Mouse (Mus musculus) MEL (cell line): ENCODE measurements around the gene a. TPM values are rescaled to one million over a fixed set of nuclear protein-coding genes. Genes with fewer than 3 reads are reported as not detected.
A peak's percentile ranks its signal among the peaks of the same experiment; 100 is the strongest.

Experiments used
- DNase-seq: peaks from one replicate; pipeline ENCODE4 v3.0.0; 2011; ENCODE audit warnings: low read depth, low spot score
- H3K27ac ChIP-seq: 2 replicates; pipeline ENCODE4 v1.5.1; 2012; ENCODE audit warnings: low read depth, mild to moderate bottlenecking, control low read depth, low read length, moderate library complexity; ENCODE audit not compliant: control insufficient read depth
- H3K27me3 ChIP-seq, 2 experiments: fragments of 150-350 bp in 1 of 2; sonication (generic) in 1 of 2; 2 replicates each; pipeline ENCODE4 v1.6.1; 2012; ENCODE audit warnings: low read length in 2 of 2, mild to moderate bottlenecking in 2 of 2, improper control_type of control experiment in 1 of 2, moderate library complexity in 1 of 2; ENCODE audit not compliant: insufficient read depth in 2 of 2, control insufficient read depth in 1 of 2
- H3K36me3 ChIP-seq, 2 experiments: 2 replicates each; pipeline ENCODE4 v1.6.1; 2012 to 2014; ENCODE audit warnings: low read length in 2 of 2, improper control_type of control experiment in 1 of 2, inconsistent platforms in 1 of 2, mild to moderate bottlenecking in 1 of 2; ENCODE audit not compliant: insufficient read depth in 2 of 2, control insufficient read depth in 1 of 2
- H3K4me1 ChIP-seq, 2 experiments: fragments of 150-350 bp in 1 of 2; sonication (generic) in 1 of 2; 2 replicates each; pipeline ENCODE4 v1.6.1; 2012; ENCODE audit warnings: low read length in 2 of 2, improper control_type of control experiment in 1 of 2, mild to moderate bottlenecking in 1 of 2; ENCODE audit not compliant: insufficient read depth in 2 of 2, control insufficient read depth in 1 of 2
- H3K4me3 ChIP-seq, 2 experiments: fragments of 150-350 bp in 1 of 2; sonication (generic) in 1 of 2; 2 replicates each; pipeline ENCODE4 v1.5.1; 2012; ENCODE audit warnings: low read depth in 2 of 2, low read length in 2 of 2, mild to moderate bottlenecking in 2 of 2, moderate library complexity in 2 of 2, control low read depth in 1 of 2, improper control_type of control experiment in 1 of 2; ENCODE audit not compliant: control insufficient read depth in 1 of 2, insufficient read depth in 1 of 2
- H3K79me2 ChIP-seq: 2 replicates; pipeline ENCODE4 v1.6.1; 2012; ENCODE audit warnings: mild to moderate bottlenecking, low read length, moderate library complexity; ENCODE audit not compliant: control insufficient read depth, poor library complexity, insufficient read depth
- H3K9ac ChIP-seq: 2 replicates; pipeline ENCODE4 v1.6.1; 2012; ENCODE audit warnings: low read depth, mild to moderate bottlenecking, control low read depth, low read length, moderate library complexity; ENCODE audit not compliant: control insufficient read depth, poor library complexity, severe bottlenecking
- H3K9me3 ChIP-seq: fragments of 150-350 bp; sonication (generic); replicated peaks from 2 replicates; pipeline ENCODE4 v1.6.1; 2012; ENCODE audit warnings: mild to moderate bottlenecking, low read length, improper control_type of control experiment, moderate library complexity; ENCODE audit not compliant: insufficient read depth
- CHD2 ChIP-seq: IDR thresholded peaks from 2 replicates; pipeline ENCODE4 v1.6.1; 2011; ENCODE audit warnings: low read length, improper control_type of control experiment
- ETS1 ChIP-seq: IDR thresholded peaks from 2 replicates; pipeline ENCODE4 v1.6.1; 2012; ENCODE audit warnings: low read depth, mild to moderate bottlenecking, inconsistent platforms, low read length, improper control_type of control experiment, moderate library complexity
- MAX ChIP-seq: IDR thresholded peaks from 2 replicates; pipeline ENCODE4 v1.6.1; 2011; ENCODE audit warnings: low read length, improper control_type of control experiment
- MEF2A ChIP-seq: IDR thresholded peaks from 2 replicates; pipeline ENCODE4 v1.6.1; 2014; ENCODE audit warnings: low read depth, mild to moderate bottlenecking, inconsistent platforms, low read length, improper control_type of control experiment; ENCODE audit not compliant: poor library complexity, insufficient replicate concordance, severe bottlenecking; ENCODE audit errors: extremely low read depth
- MXI1 ChIP-seq: IDR thresholded peaks from 2 replicates; pipeline ENCODE4 v1.6.1; 2011; ENCODE audit warnings: mild to moderate bottlenecking, low read depth, low read length, improper control_type of control experiment
- MYB ChIP-seq: IDR thresholded peaks from 2 replicates; pipeline ENCODE4 v1.6.1; 2011; ENCODE audit warnings: mild to moderate bottlenecking, low read depth, low read length, improper control_type of control experiment
- NRF1 ChIP-seq: IDR thresholded peaks from 2 replicates; pipeline ENCODE4 v1.6.1; 2014; ENCODE audit warnings: low read depth, mild to moderate bottlenecking, inconsistent platforms, low read length, improper control_type of control experiment, moderate library complexity; ENCODE audit not compliant: poor library complexity, insufficient read depth, severe bottlenecking
- RAD21 ChIP-seq: IDR thresholded peaks from 2 replicates; pipeline ENCODE4 v1.6.1; 2011; ENCODE audit warnings: mild to moderate bottlenecking, low read depth, low read length, improper control_type of control experiment
- TBP ChIP-seq: IDR thresholded peaks from 2 replicates; pipeline ENCODE4 v1.8.0; 2011; ENCODE audit warnings: low read depth, low read length, improper control_type of control experiment
- TCF12 ChIP-seq: IDR thresholded peaks from 2 replicates; pipeline ENCODE4 v1.6.1; 2014; ENCODE audit warnings: low read depth, mild to moderate bottlenecking, inconsistent platforms, low read length, improper control_type of control experiment, moderate library complexity
- UBTF ChIP-seq: IDR thresholded peaks from 2 replicates; pipeline ENCODE4 v1.6.1; 2012; ENCODE audit warnings: low read depth, mild to moderate bottlenecking, inconsistent platforms, low read length, improper control_type of control experiment, moderate library complexity, borderline replicate concordance; ENCODE audit not compliant: insufficient read depth
- USF2 ChIP-seq, 2 experiments: IDR thresholded peaks; 2 replicates each; pipeline ENCODE4 v1.6.1; 2011 to 2012; ENCODE audit warnings: improper control_type of control experiment in 2 of 2, low read length in 2 of 2, borderline replicate concordance in 1 of 2, inconsistent platforms in 1 of 2, low read depth in 1 of 2, mild to moderate bottlenecking in 1 of 2; ENCODE audit not compliant: insufficient read depth in 1 of 2
- ZNF384 ChIP-seq: IDR thresholded peaks from 2 replicates; pipeline ENCODE4 v1.6.1; 2012; ENCODE audit warnings: low read depth, mild to moderate bottlenecking, inconsistent platforms, low read length, improper control_type of control experiment
- polyA plus RNA-seq, 2 experiments: library from polyadenylated mRNA; stranded (reverse) in 1 of 2; unstranded in 1 of 2; fragments of >175 nt in 1 of 2; fragments of >200 nt in 1 of 2; gene quantifications; 2 replicates each; pipeline versions ENCODE4 v1.2.1 to v1.2.4; 2012; ENCODE audit warnings: low replicate concordance in 2 of 2, low read depth in 1 of 2; ENCODE audit not compliant: insufficient read length in 2 of 2, insufficient read depth in 1 of 2, missing spikeins in 1 of 2
- total RNA-seq: library from RNA; depleted of rRNA; stranded (reverse); fragments of 300-350 nt; gene quantifications from 2 replicates; pipeline ENCODE4 v1.2.3, GENCODE M21; 2012

a gene
- total and polyA plus RNA-seq, 3 experiments: not detected

DNA sequence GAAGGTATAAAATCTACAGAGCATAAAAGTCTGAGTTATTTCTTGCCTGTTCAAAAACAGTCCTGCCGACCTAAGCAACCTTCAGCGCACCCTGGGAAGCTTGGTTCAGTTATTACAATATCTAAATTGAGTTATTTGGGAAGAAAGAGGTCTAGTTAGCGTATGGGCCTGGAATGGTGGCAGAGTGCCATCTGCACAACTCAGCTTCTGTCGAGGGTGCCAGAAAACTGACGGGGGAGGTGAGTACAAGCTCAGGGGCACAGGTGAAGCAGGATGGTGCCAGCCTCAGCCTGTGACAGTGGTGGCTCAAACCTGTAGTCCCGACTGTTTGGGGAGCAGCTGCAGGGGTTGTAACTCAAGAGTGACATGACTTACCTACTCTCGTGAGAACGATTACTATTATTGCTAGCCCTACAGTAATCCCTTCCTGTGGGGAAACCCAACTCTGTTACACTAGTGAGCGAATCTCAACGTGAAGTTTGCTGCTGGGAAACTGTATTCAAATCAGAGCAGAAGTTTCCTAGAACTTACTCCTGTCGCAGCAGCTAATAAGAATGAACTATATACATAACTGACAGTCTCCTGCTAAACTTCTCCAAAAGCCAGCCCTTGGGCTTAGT is 145.4 kb downstream of the a start:
- DNase-seq: no peak
- H3K9ac ChIP-seq: no peak overlapping the region
- H3K4me3 ChIP-seq: no peak overlapping the region
- H3K27ac ChIP-seq: no peak overlapping the region
- H3K27me3 ChIP-seq: peaks cover 4 to 14% of the 10 kb centered on the region in 2 experiments
- H3K36me3 ChIP-seq: no peaks in the 10 kb centered on the region
- no peaks in the 10 kb centered on the region for H3K79me2 ChIP-seq
- no peaks in the 10 kb centered on the region for H3K4me1 ChIP-seq
- TF ChIP-seq TCF12 (no peak), MAX (no peak), NRF1 (no peak), MEF2A (no peak), CHD2 (no peak), UBTF (no peak)
- no peaks in the 10 kb centered on the region for H3K9me3 ChIP-seq

DNA sequence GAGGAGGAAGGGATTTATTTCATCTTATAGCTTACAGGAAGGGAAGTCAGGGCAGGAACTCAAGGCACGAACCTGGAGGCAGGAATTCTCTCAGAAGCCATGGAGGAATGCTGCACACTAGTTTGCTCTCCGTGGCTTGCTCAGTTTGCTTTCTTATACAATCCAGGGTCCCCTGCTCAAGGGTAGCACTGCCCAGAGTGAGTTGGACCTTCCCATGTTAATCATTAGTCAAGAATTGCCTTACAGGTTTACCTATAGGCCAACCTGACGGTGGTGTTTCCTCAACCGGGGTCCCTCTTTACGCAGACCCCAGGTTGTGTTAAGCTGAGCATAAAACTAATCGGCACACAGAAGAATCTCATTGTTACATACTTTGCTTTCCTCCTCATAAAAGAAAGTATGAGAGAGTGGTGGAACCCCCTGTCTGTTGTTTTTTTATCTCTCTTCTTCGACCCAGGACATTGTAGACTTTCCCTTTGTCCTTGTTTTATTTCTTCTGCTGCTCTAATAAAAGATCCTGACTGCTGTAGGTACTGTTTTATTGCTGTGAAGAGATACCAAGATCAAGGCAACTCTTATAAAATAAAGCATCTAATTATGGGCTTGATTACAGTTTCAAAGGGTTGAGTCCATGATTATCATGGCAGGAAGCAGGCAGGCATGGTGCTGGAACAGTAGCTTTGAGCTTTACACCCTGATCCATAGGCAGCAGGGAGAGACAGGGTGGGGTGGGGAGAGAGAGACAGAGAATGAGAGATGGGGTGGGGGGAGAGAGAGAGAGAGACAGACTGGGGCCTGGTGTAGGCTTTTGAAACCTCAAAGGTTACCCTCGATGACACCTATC is 146.6 kb downstream of the a start:
- no peaks in the 10 kb centered on the region for H3K36me3 ChIP-seq
- H3K27ac ChIP-seq: no peak overlapping the region
- no peaks in the 10 kb centered on the region for H3K79me2 ChIP-seq
- no peak overlapping the region for H3K9ac ChIP-seq
- TF ChIP-seq USF2 (IDR thresholded peaks at IDR 0.05; ENCODE audit: borderline replicate concordance in 1 of 2, insufficient read depth in 1 of 2, low read depth in 1 of 2, low read length in 2 of 2) (no peak), RAD21 (no peak), ETS1 (no peak)
- no peak overlapping the region for H3K4me3 ChIP-seq
- H3K27me3 ChIP-seq: peaks cover 4 to 14% of the 10 kb centered on the region in 2 experiments
- no peaks in the 10 kb centered on the region for H3K9me3 ChIP-seq
- no peak for DNase-seq
- H3K4me1 ChIP-seq: no peaks in the 10 kb centered on the region; a peak in 1 of 4 replicates

DNA sequence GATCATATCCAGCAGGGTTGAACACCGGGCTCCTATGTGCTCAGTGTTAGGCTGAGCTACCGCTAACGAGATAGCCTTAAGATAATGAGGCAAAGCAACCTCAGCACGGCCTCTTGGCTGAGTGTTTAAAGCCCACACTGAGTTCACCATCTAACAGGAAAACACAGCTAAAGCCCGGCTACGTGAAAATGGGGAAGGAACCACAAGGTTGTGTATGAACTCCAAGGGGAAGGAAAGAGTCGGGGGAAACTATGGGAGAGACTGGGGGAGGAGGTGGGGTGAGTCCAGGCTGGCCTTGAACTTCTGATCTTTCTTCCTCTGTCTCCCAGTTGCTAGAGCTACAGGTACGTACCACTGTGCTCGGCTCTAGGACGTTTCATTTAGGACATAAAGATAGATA is 150.8 kb downstream of the a start:
- Histone ChIP-seq H3K79me2 (no peaks in the 10 kb centered on the region), H3K9me3 (no peaks in the 10 kb centered on the region), H3K9ac (no peak overlapping the region), H3K27me3 (peaks cover 2 to 7% of the 10 kb centered on the region in 2 experiments; a peak in 2 of 4 replicates), H3K27ac (no peak overlapping the region), H3K4me3 (peak overlapping the region; percentile 71 to 72), H3K36me3 (no peaks in the 10 kb centered on the region), H3K4me1 (no peaks in the 10 kb centered on the region; a peak in 1 of 4 replicates)
- DNase-seq: peak; percentile 35
- TF ChIP-seq TCF12 (no peak), MYB (no peak), TBP (peak; percentile 57; the same call in 1 of the 2 replicates), MAX (no peak), MXI1 (no peak), ZNF384 (no peak)
